In the genomic region with DNA sequence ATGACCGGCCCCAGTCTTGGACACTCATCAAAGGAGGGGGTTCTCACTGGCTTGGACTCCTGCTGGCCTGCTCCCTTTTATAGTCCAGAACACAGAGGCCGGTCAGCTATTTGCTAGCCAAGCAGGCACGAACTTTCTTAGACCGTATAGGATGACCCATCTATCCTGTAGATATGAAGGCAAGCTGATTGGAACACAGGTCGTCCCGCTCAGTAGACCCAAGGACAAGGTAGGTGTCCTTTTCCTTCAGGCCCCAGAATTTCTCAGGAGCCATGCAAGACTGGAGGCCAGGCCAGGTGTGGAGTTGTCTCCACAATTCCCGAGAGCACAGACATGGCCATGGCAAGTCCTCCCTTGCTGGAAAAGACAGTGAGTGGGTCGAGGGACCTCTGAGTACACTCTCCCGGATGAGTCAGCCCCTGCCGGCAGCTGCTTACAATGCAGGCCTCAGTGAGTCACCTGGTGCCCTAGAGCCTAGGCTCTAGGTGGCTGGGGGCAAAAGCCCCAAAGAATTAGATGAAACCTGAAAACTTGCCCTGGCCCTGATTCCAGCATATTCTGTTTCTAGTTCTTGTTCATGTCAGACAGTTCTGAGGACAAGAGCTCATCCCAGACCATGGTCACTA, we compare ENCODE assay signal across 8 mouse cellular contexts. TPM values are rescaled to one million over a fixed set of nuclear protein-coding genes. Genes with fewer than 3 reads are reported as not detected.
DNase-seq lines count a peak whose midpoint lies in the region; ATAC-seq lines count a peak whose summit lies in the region.

No protein-coding gene starts in this region.

- peaks cover 18% of the 10 kb centered on the region for H3K36me3 ChIP-seq in lung, embryonic 15.5 days
- H3K36me3 ChIP-seq in hindbrain, embryonic 12.5 days, result peaks cover 33% of the 10 kb centered on the region
- H3K36me3 ChIP-seq in neural tube, embryonic 15.5 days, result peaks cover 23% of the 10 kb centered on the region

- H3K4me2 ChIP-seq in lung, embryonic 15.5 days, result peak overlapping the region; percentile 92; the same call in 1 of the 2 replicates
- H3K4me2 ChIP-seq in hindbrain, embryonic 12.5 days (replicated peaks), result peak overlapping the region; percentile 86
- H3K4me2 ChIP-seq in neural tube, embryonic 15.5 days, result peak overlapping the region; percentile 89

- H3K4me3 ChIP-seq in lung, embryonic 15.5 days, result peak overlapping the region; percentile 79; the same call in 1 of the 2 replicates
- H3K4me3 ChIP-seq in hindbrain, embryonic 12.5 days, result 0 out of 2 replicates have a peak overlapping the region, but pooled peaks have one; percentile 3
- peak overlapping the region; percentile 78 for H3K4me3 ChIP-seq in neural tube, embryonic 15.5 days (replicated peaks)

- no peak for ATAC-seq in CD4-positive, CD25-positive, alpha-beta regulatory T cell, adult 4 months
- ATAC-seq in lung, embryonic 15.5 days (ENCODE audit: borderline replicate concordance, extremely low read depth, low FRiP score, low TSS enrichment), result no peak
- ATAC-seq in hindbrain, embryonic 12.5 days (ENCODE audit: low FRiP score), result no peak
- ATAC-seq in neural tube, embryonic 15.5 days (ENCODE audit: low FRiP score), result no peak
- ATAC-seq in erythroblast, adult 5-6 weeks (replicated peaks; ENCODE audit: low FRiP score, poor library complexity, severe bottlenecking), result no peak

- WGBS in lung, embryonic 15.5 days, result 22% methylated on average over 10 of the region's 10 CpGs
- 25% methylated on average over 10 of the region's 10 CpGs for WGBS in hindbrain, embryonic 12.5 days
- 16% methylated on average over 10 of the region's 10 CpGs for WGBS in neural tube, embryonic 15.5 days

- H3K9ac ChIP-seq in lung, embryonic 15.5 days, result no peak overlapping the region
- no peak overlapping the region for H3K9ac ChIP-seq in hindbrain, embryonic 12.5 days
- peak overlapping the region; percentile 87; the same call in 1 of the 2 replicates for H3K9ac ChIP-seq in neural tube, embryonic 15.5 days (replicated peaks)

- H3K27ac ChIP-seq in lung, embryonic 15.5 days, result no peak overlapping the region
- H3K27ac ChIP-seq in hindbrain, embryonic 12.5 days, result no peak overlapping the region; the same call in 1 of the 2 replicates
- H3K27ac ChIP-seq in neural tube, embryonic 15.5 days (replicated peaks), result peak overlapping the region; percentile 96; the same call in 1 of the 2 replicates

- no peaks in the 10 kb centered on the region for H3K27me3 ChIP-seq in lung, embryonic 15.5 days
- H3K27me3 ChIP-seq in hindbrain, embryonic 12.5 days, result peaks cover 15% of the 10 kb centered on the region; the same call in 1 of the 2 replicates
- no peaks in the 10 kb centered on the region for H3K27me3 ChIP-seq in neural tube, embryonic 15.5 days (replicated peaks)

- peak; percentile 59 for DNase-seq in CD4-positive, CD25-positive, alpha-beta regulatory T cell, adult 2 months (ENCODE audit: low read depth, low spot score)
- no peak for DNase-seq in lung, postnatal 14 days
- DNase-seq in left cerebral cortex, postnatal 36 days (ENCODE audit: low spot score in 2 of 2), result no peak

- H3K4me1 ChIP-seq in lung, embryonic 15.5 days, result peaks cover 32% of the 10 kb centered on the region
- peaks cover 33% of the 10 kb centered on the region for H3K4me1 ChIP-seq in hindbrain, embryonic 12.5 days
- H3K4me1 ChIP-seq in neural tube, embryonic 15.5 days, result peaks cover 37% of the 10 kb centered on the region

- H3K9me3 ChIP-seq in lung, embryonic 15.5 days, result no peaks in the 10 kb centered on the region
- H3K9me3 ChIP-seq in hindbrain, embryonic 12.5 days (replicated peaks), result no peaks in the 10 kb centered on the region
- H3K9me3 ChIP-seq in neural tube, embryonic 15.5 days (replicated peaks), result no peaks in the 10 kb centered on the region

- intact Hi-C loops in left cerebral cortex, postnatal 36 days (cut with DNase I), result no loop called here

RNA-seq across cellular contexts. Expression of a gene that starts 1.5 kb away (rescaled TPM):
- polyA plus RNA-seq in CD4-positive, CD25-positive, alpha-beta regulatory T cell, adult 4 months (2017; shearing (Covaris generic)), result under 1 TPM in 1 of 2 experiments, not detected in 1; 0.09 TPM
- polyA plus RNA-seq in lung, embryonic 15.5 days (2015; fragmentation: Nextera tagmentation; extraction: Ambion mirVana), result 7.9 and 8.6 TPM in 2 replicates
- polyA plus RNA-seq in hindbrain, embryonic 12.5 days (2016; fragmentation: Nextera tagmentation; extraction: Ambion mirVana), result 10.1 and 10.5 TPM in 2 replicates
- polyA plus RNA-seq in neural tube, embryonic 15.5 days (2015; fragmentation: Nextera tagmentation; extraction: Ambion mirVana), result 8.8 and 9.5 TPM in 2 replicates
- total RNA-seq in erythroblast, adult 5-6 weeks (2015; ENCODE audit: low replicate concordance), result 0.96 and 2.7 TPM in 2 replicates
- 0.70 and 6.3 TPM in 2 replicates for total RNA-seq in erythroblast, adult 5-6 weeks (2017; ENCODE audit: low replicate concordance)
- 10 to 100 TPM; 42.9 to 53.7 TPM for total RNA-seq in left cerebral cortex, postnatal 36 days (2021)

RNA-seq across cellular contexts. Expression of a gene that starts 34.9 kb away (rescaled TPM):
- polyA plus RNA-seq in CD4-positive, CD25-positive, alpha-beta regulatory T cell, adult 4 months (2017; shearing (Covaris generic)), result 10 to 100 TPM; 23.5 to 33.4 TPM
- 50.5 and 52.5 TPM in 2 replicates for polyA plus RNA-seq in lung, embryonic 15.5 days (2015; fragmentation: Nextera tagmentation; extraction: Ambion mirVana)
- polyA plus RNA-seq in hindbrain, embryonic 12.5 days (2016; fragmentation: Nextera tagmentation; extraction: Ambion mirVana), result 53.9 and 57.8 TPM in 2 replicates
- polyA plus RNA-seq in neural tube, embryonic 15.5 days (2015; fragmentation: Nextera tagmentation; extraction: Ambion mirVana), result 26.7 and 32.2 TPM in 2 replicates
- 30.6 and 42.6 TPM in 2 replicates for total RNA-seq in erythroblast, adult 5-6 weeks (2015; ENCODE audit: low replicate concordance)
- total RNA-seq in erythroblast, adult 5-6 weeks (2017; ENCODE audit: low replicate concordance), result 102 and 119 TPM in 2 replicates
- total RNA-seq in left cerebral cortex, postnatal 36 days (2021), result 100 to 1,000 TPM; 114 to 119 TPM

RNA-seq across cellular contexts. Expression of a gene that starts 37.6 kb away (rescaled TPM):
- 1 to 10 TPM; 2.2 TPM for polyA plus RNA-seq in CD4-positive, CD25-positive, alpha-beta regulatory T cell, adult 4 months (2017; shearing (Covaris generic))
- polyA plus RNA-seq in lung, embryonic 15.5 days (2015; fragmentation: Nextera tagmentation; extraction: Ambion mirVana), result 0.07 TPM in 1 of 2 replicates, not detected in the other
- 0.10 TPM in 1 of 2 replicates, not detected in the other for polyA plus RNA-seq in hindbrain, embryonic 12.5 days (2016; fragmentation: Nextera tagmentation; extraction: Ambion mirVana)
- polyA plus RNA-seq in neural tube, embryonic 15.5 days (2015; fragmentation: Nextera tagmentation; extraction: Ambion mirVana), result 0.23 and 0.43 TPM in 2 replicates
- not detected in 2 replicates for total RNA-seq in erythroblast, adult 5-6 weeks (2015; ENCODE audit: low replicate concordance)
- total RNA-seq in erythroblast, adult 5-6 weeks (2017; ENCODE audit: low replicate concordance), result not detected in 2 replicates
- under 1 TPM; 0.17 to 0.32 TPM for total RNA-seq in left cerebral cortex, postnatal 36 days (2021)

Comparison
In these comparisons a context has a peak if more than half of its experiments do, and no peak if none do; other contexts are left out.
1. H3K4me3 ChIP-seq: peak in every context shown above with its lines; median percentile 79 in lung, embryonic 15.5 days; 78 in neural tube, embryonic 15.5 days; 3 in hindbrain, embryonic 12.5 days.